Mouse (Mus musculus): ENCODE measurements around the gene Phrf1.

DNA sequence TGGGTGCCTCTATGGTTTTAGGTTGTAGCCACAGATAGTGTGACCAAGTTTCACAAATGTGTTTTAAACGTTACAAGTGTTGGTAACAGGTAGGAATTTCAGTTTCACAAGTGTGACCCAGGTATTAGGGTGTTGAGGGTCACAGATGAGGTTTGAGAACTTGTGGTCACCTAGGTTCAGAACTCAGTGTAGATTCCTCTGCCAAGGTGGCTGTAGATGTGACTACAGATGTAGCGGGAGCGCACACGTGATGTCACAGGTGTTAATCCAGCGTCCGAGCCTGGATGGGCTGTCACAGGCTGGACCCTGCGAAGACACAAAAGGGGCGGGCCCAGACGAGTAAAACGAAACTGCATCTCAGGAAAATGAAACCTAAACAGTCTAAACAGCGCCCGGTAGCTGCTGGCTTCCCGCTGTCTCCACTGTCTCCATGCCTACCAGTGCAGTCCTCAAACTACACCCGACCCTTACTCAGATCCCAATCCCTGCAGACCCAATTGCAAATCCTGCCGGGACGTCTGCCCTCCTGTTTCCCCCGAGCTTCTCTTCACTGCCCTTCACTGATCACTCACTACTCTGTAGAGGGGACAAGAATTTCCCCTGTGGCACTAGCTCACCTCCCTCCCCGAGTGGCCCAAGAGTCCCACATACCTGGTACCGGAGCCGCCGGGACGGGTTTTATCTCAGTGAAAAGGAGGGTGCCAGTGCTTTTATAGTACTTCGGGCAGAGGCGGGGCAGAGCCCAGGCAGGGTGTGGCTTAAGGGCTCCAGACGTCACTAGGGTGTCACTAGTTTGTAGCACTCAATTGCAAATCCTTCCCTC, 37.4 kb downstream of the Phrf1 start, which contains the start of gene Irf7:
- TF ChIP-seq E2F4 (IDR thresholded peaks at IDR 0.05; ENCODE audit: borderline replicate concordance, low read depth, low read length), result no peak
- TF ChIP-seq CTCF (IDR thresholded peaks at IDR 0.05 in 2 of 3, conservative IDR thresholded peaks at IDR 0.05 in 1 of 3; ENCODE audit: control insufficient read depth in 1 of 3, insufficient read depth in 1 of 3, low read depth in 2 of 3, low read length in 3 of 3, poor library complexity in 1 of 3, severe bottlenecking in 1 of 3), result no peak
- no peak for TF ChIP-seq GABPA (IDR thresholded peaks at IDR 0.05; ENCODE audit: low read depth, low read length)
- TF ChIP-seq SMC3 (IDR thresholded peaks at IDR 0.05; ENCODE audit: low read depth, low read length), result no peak
- TF ChIP-seq BHLHE40 (IDR thresholded peaks at IDR 0.05; ENCODE audit: borderline replicate concordance, low read depth, low read length), result no peak
- TF ChIP-seq NRF1 (IDR thresholded peaks at IDR 0.05; ENCODE audit: insufficient read depth, low read depth, low read length, poor library complexity, severe bottlenecking), result no peak
- no peak for TF ChIP-seq MYC (IDR thresholded peaks at IDR 0.05; ENCODE audit: low read depth, low read length)
- peak in 1 of 2 experiments; percentile 44; a peak in 1 of 4 replicates for TF ChIP-seq POLR2A (IDR thresholded peaks at IDR 0.05; ENCODE audit: control insufficient read depth in 1 of 2, insufficient read depth in 1 of 2, low read depth in 1 of 2, low read length in 2 of 2, poor library complexity in 1 of 2)

Data from MEL (cell line).